Mouse (Mus musculus) hindbrain, embryonic 13.5 days (tissue): ENCODE measurements at regions not wholly inside any gene's neighbourhood (a gene's known extent, or its start where the extent isn't known, plus 50 kb on each side); places are given as distances from the start of the nearest gene placed in this dataset.

Source experiments
- ATAC-seq: fragments of 200-750 bp; cut with Nextera tagmentation; 2 replicates; pipeline ENCODE4 v1.8.0; 2017; ENCODE audit warnings: moderate TSS enrichment; ENCODE audit not compliant: low FRiP score
- H3K27ac ChIP-seq: fragments of 300-500 bp; sonication (generic); 2 replicates; pipeline ENCODE4 v1.5.1; 2015; ENCODE audit warnings: inconsistent platforms, mild to moderate bottlenecking, moderate library complexity
- H3K27me3 ChIP-seq: fragments of 300-500 bp; sonication (generic); 2 replicates; pipeline ENCODE4 v1.6.1; 2015; ENCODE audit warnings: mild to moderate bottlenecking, inconsistent platforms
- H3K36me3 ChIP-seq: fragments of 300-500 bp; sonication (generic); 2 replicates; pipeline ENCODE4 v1.6.1; 2015; ENCODE audit warnings: mild to moderate bottlenecking, inconsistent platforms
- H3K4me1 ChIP-seq: fragments of 300-500 bp; sonication (generic); replicated peaks from 2 replicates; pipeline ENCODE4 v1.6.1; 2015; ENCODE audit warnings: inconsistent platforms
- H3K4me2 ChIP-seq: fragments of 300-500 bp; sonication (generic); 2 replicates; pipeline ENCODE4 v1.6.1; 2015; ENCODE audit warnings: inconsistent platforms, mild to moderate bottlenecking, moderate library complexity
- H3K4me3 ChIP-seq: fragments of 300-500 bp; sonication (generic); 2 replicates; pipeline ENCODE4 v1.5.1; 2015; ENCODE audit warnings: mild to moderate bottlenecking, inconsistent platforms
- H3K9ac ChIP-seq: fragments of 300-500 bp; sonication (generic); 2 replicates; pipeline ENCODE4 v1.6.1; 2015; ENCODE audit warnings: mild to moderate bottlenecking, inconsistent platforms
- H3K9me3 ChIP-seq: fragments of 300-500 bp; sonication (generic); 2 replicates; pipeline ENCODE4 v1.6.1; 2016; ENCODE audit warnings: inconsistent platforms

GRCm38 (mm10) chr1:41449972-41450371 lies 644.6 kb downstream of the Tmem182 start:
- Histone ChIP-seq H3K9me3 (no peaks in the 10 kb centered on the region), H3K27ac (no peak overlapping the region), H3K4me3 (no peak overlapping the region), H3K4me1 (no peaks in the 10 kb centered on the region), H3K36me3 (no peaks in the 10 kb centered on the region), H3K9ac (no peak overlapping the region), H3K27me3 (no peaks in the 10 kb centered on the region), H3K4me2 (no peak overlapping the region)
- ATAC-seq, result no peak
